Mouse (Mus musculus) cerebellum, adult 2 months (tissue): ENCODE measurements at regions not wholly inside any gene's neighbourhood (a gene's known extent, or its start where the extent isn't known, plus 50 kb on each side); places are given as distances from the start of the nearest gene placed in this dataset.

ENCODE experiments used
- CTCF ChIP-seq: fragments of 200-500 bp; IDR thresholded peaks from 2 replicates; pipeline ENCODE4 v1.5.1; 2011; ENCODE audit warnings: low read depth, mild to moderate bottlenecking, control low read depth, low read length, moderate library complexity, borderline replicate concordance; ENCODE audit not compliant: insufficient read depth
- POLR2A ChIP-seq: fragments of 200-500 bp; IDR thresholded peaks from 2 replicates; pipeline ENCODE4 v1.6.1; 2011; ENCODE audit warnings: low read length, control low read depth, borderline replicate concordance; ENCODE audit not compliant: insufficient read depth

DNA sequence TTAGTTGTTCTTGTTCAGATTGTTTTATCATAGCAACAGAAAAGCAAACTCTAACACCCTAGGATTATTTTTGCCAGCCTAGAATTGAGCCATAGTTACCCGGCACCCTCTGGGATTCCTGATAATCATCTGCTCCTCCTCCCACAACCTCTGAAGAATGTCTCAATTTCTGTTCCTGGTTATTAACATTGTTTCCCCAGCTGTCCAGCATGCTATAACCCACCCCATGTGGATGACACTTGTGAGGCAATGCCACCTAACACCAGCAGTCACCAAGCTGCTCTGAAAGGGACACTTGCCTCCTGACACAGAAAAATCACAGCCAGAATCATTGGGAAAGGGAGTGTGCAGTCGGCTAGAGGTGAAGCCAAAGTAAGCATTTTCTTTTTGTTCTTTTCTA, 2442.1 kb upstream of the Gm7489 start:
- TF ChIP-seq CTCF (no peak), POLR2A (no peak)
